Mouse (Mus musculus) right cerebral cortex, adult 18-20 months (tissue): ENCODE measurements around the gene Olfr549.

Experiments
- DNase-seq: peaks from one replicate; pipeline ENCODE4 v3.0.0; 2022; ENCODE audit warnings: mixed read lengths

The Olfr549 gene

DNA sequence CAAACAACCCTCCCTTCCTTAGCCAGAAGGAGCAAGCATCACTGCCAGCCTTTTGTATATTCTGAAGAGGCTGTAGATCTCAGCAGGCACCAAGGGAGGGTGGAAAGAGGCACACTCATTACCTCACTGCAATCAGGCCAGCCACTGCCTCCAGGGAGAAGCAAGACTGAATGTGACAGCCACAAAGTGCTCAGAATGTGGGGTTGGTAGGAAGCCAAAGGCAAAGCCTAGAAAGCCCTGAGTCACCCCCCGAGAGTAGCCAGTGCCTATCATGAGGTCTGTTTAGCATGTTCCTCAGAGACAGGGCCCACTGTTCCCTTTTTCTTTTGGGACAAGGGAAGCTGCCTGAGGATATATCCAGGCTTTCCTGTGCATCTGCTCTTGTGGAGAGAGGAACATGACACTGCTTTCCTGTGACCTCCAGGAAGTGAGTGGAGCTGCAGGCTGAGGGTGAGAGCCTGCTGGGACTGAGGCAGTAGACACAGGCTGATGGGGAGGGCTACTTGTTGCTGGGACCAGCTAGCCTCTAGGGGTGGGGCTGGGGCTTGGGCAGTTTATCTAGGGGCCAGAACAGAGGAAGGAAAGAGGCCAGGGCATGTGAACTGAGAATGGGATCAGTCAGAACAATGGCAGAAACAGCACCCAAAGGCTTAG is 47.8 kb downstream of the Olfr549 start, which contains the start of gene Olfr552:
Gene Olfr552 (plus strand): TSS at position 393 of the 654 bp plus-strand sequence.
- DNase-seq = no peak
